ENCODE assay signal across 8 mouse cellular contexts in genomic region chr19:44544775-44545174, GRCm38 (mm10). TPM values are rescaled to one million over a fixed set of nuclear protein-coding genes. Genes with fewer than 3 reads are reported as not detected.
DNase-seq lines count a peak whose midpoint lies in the region; ATAC-seq and TF ChIP-seq lines count a peak whose summit lies in the region.

No protein-coding gene starts in this region.

- peaks cover 6% of the 10 kb centered on the region; the same call in 1 of the 2 replicates for H3K27me3 ChIP-seq in G1E (ENCODE audit: insufficient read depth, low read length)
- H3K27me3 ChIP-seq in forebrain, embryonic 15.5 days, result peaks cover 36% of the 10 kb centered on the region
- H3K27me3 ChIP-seq in hindbrain, embryonic 13.5 days, result peaks cover 31% of the 10 kb centered on the region

- no peak for TF ChIP-seq CTCF in G1E (IDR thresholded peaks at IDR 0.05; ENCODE audit: low read depth, low read length)

- H3K9me3 ChIP-seq in G1E (replicated peaks), result peaks cover 7% of the 10 kb centered on the region
- 0 out of 2 replicates have a peak, but pooled peaks cover 4% of the 10 kb centered on the region for H3K9me3 ChIP-seq in forebrain, embryonic 15.5 days
- 0 out of 2 replicates have a peak, but pooled peaks cover 5% of the 10 kb centered on the region for H3K9me3 ChIP-seq in hindbrain, embryonic 13.5 days

- no peak for ATAC-seq in G1E (ENCODE audit: extremely low read depth, insufficient number of reproducible peaks, low FRiP score, poor library complexity, severe bottlenecking)
- ATAC-seq in forebrain, embryonic 15.5 days (replicated peaks), result no peak
- ATAC-seq in hindbrain, embryonic 13.5 days (ENCODE audit: low FRiP score), result no peak

- DNase-seq in G1E (ENCODE audit: low spot score), result peak; percentile 22
- peak; percentile 55 for DNase-seq in brain, embryonic 18.5 days (ENCODE audit: low read depth, low spot score)
- DNase-seq in layer of hippocampus, postnatal 14 days (ENCODE audit: low spot score in 2 of 2), result peak; percentile 59 to 65
- peak; percentile 82 for DNase-seq in lung, postnatal 14 days
- peak; percentile 61 for DNase-seq in retina, postnatal 7 days (ENCODE audit: low read depth, low spot score)
- peak; percentile 26 for DNase-seq in urinary bladder, postnatal 10 days (ENCODE audit: low spot score)

- 0 out of 2 replicates have a peak, but pooled peaks cover 3% of the 10 kb centered on the region for H3K4me1 ChIP-seq in G1E (ENCODE audit: insufficient read depth, low read depth, low read length)
- H3K4me1 ChIP-seq in forebrain, embryonic 15.5 days, result peaks cover 8% of the 10 kb centered on the region
- peaks cover 8% of the 10 kb centered on the region for H3K4me1 ChIP-seq in hindbrain, embryonic 13.5 days (replicated peaks)

- no peak overlapping the region for H3K4me3 ChIP-seq in G1E (ENCODE audit: low read depth, low read length)
- H3K4me3 ChIP-seq in forebrain, embryonic 15.5 days, result no peak overlapping the region
- peak overlapping the region; percentile 45; the same call in 1 of the 2 replicates for H3K4me3 ChIP-seq in hindbrain, embryonic 13.5 days

- H3K27ac ChIP-seq in forebrain, embryonic 15.5 days (replicated peaks), result no peak overlapping the region
- no peak overlapping the region for H3K27ac ChIP-seq in hindbrain, embryonic 13.5 days

- no peak overlapping the region for H3K9ac ChIP-seq in forebrain, embryonic 15.5 days (replicated peaks)
- H3K9ac ChIP-seq in hindbrain, embryonic 13.5 days, result no peak overlapping the region

- peaks cover 38% of the 10 kb centered on the region for H3K36me3 ChIP-seq in G1E (replicated peaks)
- H3K36me3 ChIP-seq in forebrain, embryonic 15.5 days, result peaks cover 21% of the 10 kb centered on the region
- peaks cover 21% of the 10 kb centered on the region for H3K36me3 ChIP-seq in hindbrain, embryonic 13.5 days

- 2% methylated on average over 13 of the region's 13 CpGs for WGBS in forebrain, embryonic 15.5 days
- WGBS in hindbrain, embryonic 13.5 days, result 2% methylated on average over 13 of the region's 13 CpGs

- peak overlapping the region; percentile 36; the same call in 1 of the 2 replicates for H3K4me2 ChIP-seq in forebrain, embryonic 15.5 days (replicated peaks)
- peak overlapping the region; percentile 71 for H3K4me2 ChIP-seq in hindbrain, embryonic 13.5 days

RNA-seq across cellular contexts. Expression of gene Sec31b, which starts 0.9 kb away (rescaled TPM):
- total RNA-seq in G1E (2014; fragmentation: Nextera tagmentation), result 0.98 and 1.4 TPM in 2 replicates
- 0.12 and 0.16 TPM in 2 replicates for total RNA-seq in G1E (2017)
- polyA plus RNA-seq in G1E (2012), result 0.21 and 0.37 TPM in 2 replicates
- polyA plus RNA-seq in forebrain, embryonic 15.5 days (2015; fragmentation: Nextera tagmentation; extraction: Ambion mirVana), result 0.08 and 0.09 TPM in 2 replicates
- polyA plus RNA-seq in hindbrain, embryonic 13.5 days (2015; fragmentation: Nextera tagmentation; extraction: Ambion mirVana), result 0.26 and 0.51 TPM in 2 replicates
- under 1 TPM; 0.14 to 0.24 TPM for total RNA-seq in layer of hippocampus, postnatal 14 days (2021)

RNA-seq across cellular contexts. Expression of gene Gm20538, which starts 7.9 kb away (rescaled TPM):
- total RNA-seq in G1E (2014; fragmentation: Nextera tagmentation), result not detected in 2 replicates
- not detected in 2 replicates for total RNA-seq in G1E (2017)
- not detected in 2 replicates for polyA plus RNA-seq in G1E (2012)
- not detected in 2 replicates for polyA plus RNA-seq in forebrain, embryonic 15.5 days (2015; fragmentation: Nextera tagmentation; extraction: Ambion mirVana)
- not detected in 2 replicates for polyA plus RNA-seq in hindbrain, embryonic 13.5 days (2015; fragmentation: Nextera tagmentation; extraction: Ambion mirVana)
- not detected for total RNA-seq in layer of hippocampus, postnatal 14 days (2021)

RNA-seq across cellular contexts. Expression of gene Ndufb8, which starts 10.5 kb away (rescaled TPM):
- total RNA-seq in G1E (2014; fragmentation: Nextera tagmentation) (93.1 and 136 TPM in 2 replicates), G1E (2017) (362 and 370 TPM in 2 replicates)
- polyA plus RNA-seq in G1E (2012), result 214 and 238 TPM in 2 replicates
- 428 and 451 TPM in 2 replicates for polyA plus RNA-seq in forebrain, embryonic 15.5 days (2015; fragmentation: Nextera tagmentation; extraction: Ambion mirVana)
- 592 and 624 TPM in 2 replicates for polyA plus RNA-seq in hindbrain, embryonic 13.5 days (2015; fragmentation: Nextera tagmentation; extraction: Ambion mirVana)
- 100 to 1,000 TPM; 428 to 432 TPM for total RNA-seq in layer of hippocampus, postnatal 14 days (2021)

RNA-seq across cellular contexts. Expression of gene Hif1an, which starts 17.9 kb away (rescaled TPM):
- 11.7 and 12.5 TPM in 2 replicates for total RNA-seq in G1E (2014; fragmentation: Nextera tagmentation)
- 7.4 and 9.9 TPM in 2 replicates for total RNA-seq in G1E (2017)
- 14.2 and 15.0 TPM in 2 replicates for polyA plus RNA-seq in G1E (2012)
- 30.6 and 31.1 TPM in 2 replicates for polyA plus RNA-seq in forebrain, embryonic 15.5 days (2015; fragmentation: Nextera tagmentation; extraction: Ambion mirVana)
- polyA plus RNA-seq in hindbrain, embryonic 13.5 days (2015; fragmentation: Nextera tagmentation; extraction: Ambion mirVana), result 29.4 and 31.0 TPM in 2 replicates
- total RNA-seq in layer of hippocampus, postnatal 14 days (2021), result 10 to 100 TPM; 30.5 to 31.2 TPM

RNA-seq across cellular contexts. Expression of gene Wnt8b, which starts 51.5 kb away (rescaled TPM):
- total RNA-seq in G1E (2014; fragmentation: Nextera tagmentation), result not detected in 2 replicates
- total RNA-seq in G1E (2017), result 0.05 TPM in 1 of 2 replicates, not detected in the other
- not detected in 2 replicates for polyA plus RNA-seq in G1E (2012)
- 3.0 and 4.6 TPM in 2 replicates for polyA plus RNA-seq in forebrain, embryonic 15.5 days (2015; fragmentation: Nextera tagmentation; extraction: Ambion mirVana)
- polyA plus RNA-seq in hindbrain, embryonic 13.5 days (2015; fragmentation: Nextera tagmentation; extraction: Ambion mirVana), result 0.43 and 0.78 TPM in 2 replicates
- under 1 TPM; 0.21 to 0.37 TPM for total RNA-seq in layer of hippocampus, postnatal 14 days (2021)

Comparison
In these comparisons a context has a peak if more than half of its experiments do, and no peak if none do; other contexts are left out.
1. DNase-seq: peak in every context shown above with its lines; median percentile 82 in lung, postnatal 14 days; 62 in layer of hippocampus, postnatal 14 days; 61 in retina, postnatal 7 days; 55 in brain, embryonic 18.5 days; 26 in urinary bladder, postnatal 10 days; 22 in G1E.